Mouse (Mus musculus): Measurements from ENCODE around the gene Gpr162.

GRCm38 (mm10) chr6:124809775-124810538, 53.8 kb downstream of the Gpr162 start:
- TF ChIP-seq CTCF (IDR thresholded peaks at IDR 0.05; ENCODE audit: borderline replicate concordance, insufficient read depth, low read depth, low read length) (0 out of 2 replicates have a peak, but pooled peaks have one; percentile 21), POLR2A (IDR thresholded peaks at IDR 0.05; ENCODE audit: borderline replicate concordance, insufficient read depth, low read length) (no peak; the same call in 1 of the 2 replicates)

Data from cerebellum, adult 2 months (tissue).